Mouse (Mus musculus): ENCODE data around the gene Themis. TPM values are rescaled to one million over a fixed set of nuclear protein-coding genes. Genes with fewer than 3 reads are reported as not detected.

Themis gene
- not detected in 2 replicates for polyA plus RNA-seq (2014; fragmentation: Nextera tagmentation; extraction: Ambion mirVana)

GRCm38 (mm10) chr10:28668261-28668660 is at the start of gene Themis:
Themis (plus strand) TSS chr10:28668360.
- no peak within 1 kb of the TSS for H3K4me3 ChIP-seq (ENCODE audit: low read depth, low read length)
- H3K27me3 ChIP-seq (replicated peaks; ENCODE audit: control insufficient read depth, insufficient read depth, low read length), result no peaks in the 10 kb centered on the region
- H3K9me3 ChIP-seq (ENCODE audit: control insufficient read depth, low read length), result no peaks in the 10 kb centered on the region
- no peak within 1 kb of the TSS for H3K9ac ChIP-seq (ENCODE audit: low read length)
- H3K36me3 ChIP-seq (ENCODE audit: control insufficient read depth, insufficient read depth, low read length), result no peaks in the 10 kb centered on the region
- no peak for ATAC-seq (replicated peaks; ENCODE audit: low FRiP score, low TSS enrichment, low read depth)
- no peak within 1 kb of the TSS for H3K4me2 ChIP-seq (ENCODE audit: low read length)
- H3K27ac ChIP-seq (ENCODE audit: low read depth), result no peak within 1 kb of the TSS
- WGBS, result 53% methylated on average over 5 of the region's 5 CpGs
- no peak for DNase-seq (ENCODE audit: low spot score)
- no peaks in the 10 kb centered on the region for H3K4me1 ChIP-seq (replicated peaks; ENCODE audit: control insufficient read depth, insufficient read depth, low read length)

DNA sequence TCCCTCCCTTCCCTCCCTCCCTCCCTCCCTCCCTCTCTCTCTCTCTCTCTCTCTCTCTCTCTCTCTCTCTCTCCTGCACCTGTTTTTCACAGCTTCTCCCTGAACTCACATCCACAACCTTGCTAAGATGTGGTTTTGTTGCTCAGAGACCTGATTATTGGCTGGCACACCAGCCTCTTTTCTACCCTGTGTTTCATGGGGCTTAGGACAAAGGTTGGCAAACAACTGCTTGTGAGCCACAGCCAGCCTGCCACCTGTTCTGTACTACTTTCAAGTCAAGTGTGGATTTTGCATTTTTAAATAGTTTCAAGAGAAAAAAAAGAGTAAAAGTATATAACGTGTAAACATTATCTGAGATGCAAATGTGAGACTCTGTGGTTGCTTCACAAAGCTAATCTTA is 48.7 kb upstream of the Themis start:
- DNase-seq (ENCODE audit: low spot score), result no peak
- H3K36me3 ChIP-seq (ENCODE audit: control insufficient read depth, insufficient read depth, low read length), result no peaks in the 10 kb centered on the region
- no peaks in the 10 kb centered on the region for H3K4me1 ChIP-seq (replicated peaks; ENCODE audit: control insufficient read depth, insufficient read depth, low read length)
- no peak overlapping the region for H3K27ac ChIP-seq (ENCODE audit: low read depth)
- 88% methylated on average over 1 of the region's 1 CpGs for WGBS
- no peaks in the 10 kb centered on the region for H3K9me3 ChIP-seq (ENCODE audit: control insufficient read depth, low read length)
- H3K27me3 ChIP-seq (replicated peaks; ENCODE audit: control insufficient read depth, insufficient read depth, low read length), result no peaks in the 10 kb centered on the region
- ATAC-seq (replicated peaks; ENCODE audit: low FRiP score, low TSS enrichment, low read depth), result no peak
- no peak overlapping the region for H3K9ac ChIP-seq (ENCODE audit: low read length)
- no peak overlapping the region for H3K4me2 ChIP-seq (ENCODE audit: low read length)
- no peak overlapping the region for H3K4me3 ChIP-seq (ENCODE audit: low read depth, low read length)

- DNase-seq (ENCODE audit: low spot score) (no peak), ATAC-seq (replicated peaks; ENCODE audit: low FRiP score, low TSS enrichment, low read depth) (no peak)
- Histone ChIP-seq H3K27ac (ENCODE audit: low read depth) (no peak overlapping the region), H3K4me1 (replicated peaks; ENCODE audit: control insufficient read depth, insufficient read depth, low read length) (no peaks in the 10 kb centered on the region), H3K4me3 (ENCODE audit: low read depth, low read length) (no peak overlapping the region), H3K9me3 (ENCODE audit: control insufficient read depth, low read length) (no peaks in the 10 kb centered on the region), H3K4me2 (ENCODE audit: low read length) (no peak overlapping the region), H3K36me3 (ENCODE audit: control insufficient read depth, insufficient read depth, low read length) (no peaks in the 10 kb centered on the region), H3K27me3 (replicated peaks; ENCODE audit: control insufficient read depth, insufficient read depth, low read length) (no peaks in the 10 kb centered on the region), H3K9ac (ENCODE audit: low read length) (no peak overlapping the region)
Observed at GRCm38 (mm10) chr10:28636096-28636495, 32.1 kb upstream of the Themis start.

- DNase-seq (ENCODE audit: low spot score), result no peak
- WGBS, result 89% methylated on average over 2 of the region's 2 CpGs
- Histone ChIP-seq H3K4me2 (ENCODE audit: low read length) (no peak overlapping the region), H3K4me3 (ENCODE audit: low read depth, low read length) (no peak overlapping the region), H3K9me3 (ENCODE audit: control insufficient read depth, low read length) (no peaks in the 10 kb centered on the region), H3K4me1 (replicated peaks; ENCODE audit: control insufficient read depth, insufficient read depth, low read length) (no peaks in the 10 kb centered on the region), H3K27ac (ENCODE audit: low read depth) (no peak overlapping the region), H3K27me3 (replicated peaks; ENCODE audit: control insufficient read depth, insufficient read depth, low read length) (no peaks in the 10 kb centered on the region), H3K36me3 (ENCODE audit: control insufficient read depth, insufficient read depth, low read length) (no peaks in the 10 kb centered on the region), H3K9ac (ENCODE audit: low read length) (no peak overlapping the region)
- no peak for ATAC-seq (replicated peaks; ENCODE audit: low FRiP score, low TSS enrichment, low read depth)
Observed at GRCm38 (mm10) chr10:28641887-28642286, 26.3 kb upstream of the Themis start.

GRCm38 (mm10) chr10:28647855-28648254 is 20.3 kb upstream of the Themis start:
- 89% methylated on average over 2 of the region's 2 CpGs for WGBS
- Histone ChIP-seq H3K9ac (ENCODE audit: low read length) (no peak overlapping the region), H3K36me3 (ENCODE audit: control insufficient read depth, insufficient read depth, low read length) (no peaks in the 10 kb centered on the region), H3K4me1 (replicated peaks; ENCODE audit: control insufficient read depth, insufficient read depth, low read length) (no peaks in the 10 kb centered on the region), H3K9me3 (ENCODE audit: control insufficient read depth, low read length) (no peaks in the 10 kb centered on the region), H3K4me2 (ENCODE audit: low read length) (no peak overlapping the region), H3K4me3 (ENCODE audit: low read depth, low read length) (no peak overlapping the region), H3K27ac (ENCODE audit: low read depth) (no peak overlapping the region), H3K27me3 (replicated peaks; ENCODE audit: control insufficient read depth, insufficient read depth, low read length) (no peaks in the 10 kb centered on the region)
- no peak for ATAC-seq (replicated peaks; ENCODE audit: low FRiP score, low TSS enrichment, low read depth)
- DNase-seq (ENCODE audit: low spot score), result no peak

DNA sequence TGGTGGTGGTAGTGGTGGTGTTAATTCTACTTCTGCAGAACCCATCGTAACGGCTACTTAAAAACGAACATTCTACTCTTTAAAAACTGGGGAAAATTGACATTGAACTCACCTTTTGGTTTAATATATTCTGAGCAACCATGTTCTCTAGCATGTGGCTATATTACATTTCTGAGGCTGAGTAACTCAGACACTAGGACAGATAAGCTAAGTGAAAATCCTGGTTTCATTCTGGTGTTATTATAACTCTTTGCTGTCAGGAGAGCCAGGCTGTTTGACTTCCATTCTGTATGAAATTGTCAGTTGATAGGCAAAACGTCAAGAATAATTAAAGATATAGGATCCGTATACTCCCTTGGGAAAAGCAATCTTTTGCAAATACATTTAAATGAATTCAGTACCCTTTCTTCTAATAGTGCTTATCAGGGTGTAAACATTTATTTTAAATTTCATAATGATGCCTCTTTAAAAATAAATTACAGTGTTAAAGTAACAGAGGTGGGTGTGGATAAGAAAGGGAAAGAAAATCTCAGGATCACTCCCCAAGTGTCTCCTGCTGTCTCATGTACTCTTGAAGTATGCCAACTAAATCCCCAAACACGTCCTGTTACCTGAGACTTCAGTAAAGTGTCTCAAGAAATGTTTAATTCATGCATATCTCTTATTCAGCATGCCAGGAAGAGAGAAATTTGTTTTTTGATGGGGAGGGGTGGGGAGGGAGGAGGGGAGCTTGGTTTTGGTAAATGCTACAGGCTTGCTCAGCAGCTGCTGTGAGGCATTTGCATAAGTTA is 18.9 kb upstream of the Themis start:
- Histone ChIP-seq H3K27me3 (replicated peaks; ENCODE audit: control insufficient read depth, insufficient read depth, low read length) (no peaks in the 10 kb centered on the region), H3K4me3 (ENCODE audit: low read depth, low read length) (no peak overlapping the region), H3K9me3 (ENCODE audit: control insufficient read depth, low read length) (no peaks in the 10 kb centered on the region), H3K4me2 (ENCODE audit: low read length) (no peak overlapping the region), H3K27ac (ENCODE audit: low read depth) (no peak overlapping the region), H3K36me3 (ENCODE audit: control insufficient read depth, insufficient read depth, low read length) (no peaks in the 10 kb centered on the region), H3K4me1 (replicated peaks; ENCODE audit: control insufficient read depth, insufficient read depth, low read length) (no peaks in the 10 kb centered on the region), H3K9ac (ENCODE audit: low read length) (no peak overlapping the region)
- no peak for DNase-seq (ENCODE audit: low spot score)
- 77% methylated on average over 6 of the region's 6 CpGs for WGBS
- ATAC-seq (replicated peaks; ENCODE audit: low FRiP score, low TSS enrichment, low read depth), result no peak

- ATAC-seq (replicated peaks; ENCODE audit: low FRiP score, low TSS enrichment, low read depth), result no peak
- no peak overlapping the region for H3K27ac ChIP-seq (ENCODE audit: low read depth)
- no peaks in the 10 kb centered on the region for H3K36me3 ChIP-seq (ENCODE audit: control insufficient read depth, insufficient read depth, low read length)
- no peaks in the 10 kb centered on the region for H3K9me3 ChIP-seq (ENCODE audit: control insufficient read depth, low read length)
- H3K4me3 ChIP-seq (ENCODE audit: low read depth, low read length), result no peak overlapping the region
- DNase-seq (ENCODE audit: low spot score), result no peak
- no peak overlapping the region for H3K4me2 ChIP-seq (ENCODE audit: low read length)
- H3K4me1 ChIP-seq (replicated peaks; ENCODE audit: control insufficient read depth, insufficient read depth, low read length), result no peaks in the 10 kb centered on the region
- no peaks in the 10 kb centered on the region for H3K27me3 ChIP-seq (replicated peaks; ENCODE audit: control insufficient read depth, insufficient read depth, low read length)
- H3K9ac ChIP-seq (ENCODE audit: low read length), result no peak overlapping the region
- 33% methylated on average over 1 of the region's 1 CpGs for WGBS
Observed at GRCm38 (mm10) chr10:28649900-28650160, 18.3 kb upstream of the Themis start.

GRCm38 (mm10) chr10:28651910-28652309 is 16.2 kb upstream of the Themis start:
- ATAC-seq (replicated peaks; ENCODE audit: low FRiP score, low TSS enrichment, low read depth), result no peak
- Histone ChIP-seq H3K27me3 (replicated peaks; ENCODE audit: control insufficient read depth, insufficient read depth, low read length) (no peaks in the 10 kb centered on the region), H3K4me1 (replicated peaks; ENCODE audit: control insufficient read depth, insufficient read depth, low read length) (no peaks in the 10 kb centered on the region), H3K4me3 (ENCODE audit: low read depth, low read length) (no peak overlapping the region), H3K4me2 (ENCODE audit: low read length) (no peak overlapping the region), H3K27ac (ENCODE audit: low read depth) (no peak overlapping the region), H3K9me3 (ENCODE audit: control insufficient read depth, low read length) (no peaks in the 10 kb centered on the region), H3K36me3 (ENCODE audit: control insufficient read depth, insufficient read depth, low read length) (no peaks in the 10 kb centered on the region), H3K9ac (ENCODE audit: low read length) (no peak overlapping the region)
- 59% methylated on average over 2 of the region's 2 CpGs for WGBS
- no peak for DNase-seq (ENCODE audit: low spot score)

DNA sequence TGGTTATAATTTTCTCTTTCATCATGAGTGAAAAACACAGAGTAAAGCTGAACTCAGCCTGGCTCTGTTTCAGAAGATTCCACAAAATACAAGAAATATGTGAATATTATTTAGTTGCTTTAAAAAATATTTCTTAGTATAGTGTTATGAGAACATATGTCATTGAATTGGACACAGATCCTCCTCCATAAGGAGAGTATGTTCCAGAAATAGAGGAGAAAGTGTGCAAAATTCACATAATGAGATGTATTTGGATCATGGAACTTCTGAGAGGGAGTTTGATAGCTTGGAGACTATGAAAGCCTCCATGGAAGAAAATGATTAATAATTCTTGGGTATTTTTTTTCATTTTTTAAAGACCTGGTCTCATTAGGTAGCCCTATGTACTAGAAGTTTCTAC is 13.4 kb upstream of the Themis start:
- no peak overlapping the region for H3K4me3 ChIP-seq (ENCODE audit: low read depth, low read length)
- no peak for ATAC-seq (replicated peaks; ENCODE audit: low FRiP score, low TSS enrichment, low read depth)
- H3K4me1 ChIP-seq (replicated peaks; ENCODE audit: control insufficient read depth, insufficient read depth, low read length), result no peaks in the 10 kb centered on the region
- no peaks in the 10 kb centered on the region for H3K36me3 ChIP-seq (ENCODE audit: control insufficient read depth, insufficient read depth, low read length)
- H3K27me3 ChIP-seq (replicated peaks; ENCODE audit: control insufficient read depth, insufficient read depth, low read length), result no peaks in the 10 kb centered on the region
- no peak overlapping the region for H3K4me2 ChIP-seq (ENCODE audit: low read length)
- no peaks in the 10 kb centered on the region for H3K9me3 ChIP-seq (ENCODE audit: control insufficient read depth, low read length)
- H3K9ac ChIP-seq (ENCODE audit: low read length), result no peak overlapping the region
- H3K27ac ChIP-seq (ENCODE audit: low read depth), result no peak overlapping the region
- no peak for DNase-seq (ENCODE audit: low spot score)
